Mouse (Mus musculus) adrenal gland, postnatal 36 days (tissue): Measurements from ENCODE around the gene Hist3h2a. TPM values are rescaled to one million over a fixed set of nuclear protein-coding genes. Genes with fewer than 3 reads are reported as not detected.

Experiments used
- DNase-seq, 2 experiments: peaks; one replicate each; pipeline ENCODE4 v3.0.0; 2021; ENCODE audit warnings: mixed read lengths in 1 of 2
- microRNA-seq: library from miRNA; unstranded; fragments of <30 nt; microRNA quantifications from one replicate; pipeline ENCODE4 v1.2.0, GENCODE M21; 2021
- total RNA-seq, 2 experiments: library from RNA; stranded (reverse); gene quantifications; 2 replicates each; pipeline ENCODE4 v1.2.3; 2021

Hist3h2a gene
- total RNA-seq, 2 experiments from 2014 or later = 20.0 to 21.8 TPM

- DNase-seq = no peak
Measured at GRCm38 (mm10) chr11:58991911-58992310, 37.4 kb downstream of the Hist3h2a start.

GRCm38 (mm10) chr11:58993091-58993670, 38.7 kb downstream of the Hist3h2a start:
- no peak for DNase-seq

GRCm38 (mm10) chr11:58994337-58994826, 39.9 kb downstream of the Hist3h2a start:
- DNase-seq = peak; percentile 58 to 77

GRCm38 (mm10) chr11:58995061-58995806, 40.7 kb downstream of the Hist3h2a start:
- DNase-seq = no peak

GRCm38 (mm10) chr11:58995807-58996370, 41.4 kb downstream of the Hist3h2a start:
- no peak for DNase-seq

GRCm38 (mm10) chr11:58997541-58997940, 43.1 kb downstream of the Hist3h2a start:
- no peak for DNase-seq

GRCm38 (mm10) chr11:58999158-58999557, 44.7 kb downstream of the Hist3h2a start:
- no peak for DNase-seq

- no peak for DNase-seq
Measured at GRCm38 (mm10) chr11:58999830-59000229, 45.3 kb downstream of the Hist3h2a start.

GRCm38 (mm10) chr11:59000635-59001034, 46.1 kb downstream of the Hist3h2a start:
- DNase-seq = no peak

- DNase-seq = no peak
Measured at GRCm38 (mm10) chr11:59002327-59003079, 48.0 kb downstream of the Hist3h2a start.

Small RNA genes lying within 50 kb of the gene (microRNA-seq; reads per million reads assigned to microRNA genes)
- not detected for gene Gm44313

Other genes with a start within 250 kb of the Hist3h2a start
- gene Olfr318, start 230.7 kb upstream of the Hist3h2a start, total RNA-seq = not detected
- not detected for gene Olfr317, start 215.5 kb upstream of the Hist3h2a start, total RNA-seq
- not detected for gene Olfr316, start 202.0 kb upstream of the Hist3h2a start, total RNA-seq
- not detected for gene Olfr315, start 181.5 kb upstream of the Hist3h2a start, total RNA-seq
- gene Olfr314, start 171.7 kb upstream of the Hist3h2a start, total RNA-seq = not detected
- gene Fam183b, start 152.7 kb upstream of the Hist3h2a start, total RNA-seq = 1 to 10 TPM; 1.4 to 2.4 TPM
- not detected for gene Olfr313, start 139.7 kb upstream of the Hist3h2a start, total RNA-seq
- gene Olfr312, start 125.4 kb upstream of the Hist3h2a start, total RNA-seq = not detected
- not detected for gene Olfr311, start 115.4 kb upstream of the Hist3h2a start, total RNA-seq
- gene Gm12258, start 107.5 kb upstream of the Hist3h2a start, total RNA-seq = 1 to 10 TPM; 3.3 to 3.6 TPM
- 1 to 10 TPM; 4.4 to 6.2 TPM for gene 2810021J22Rik, start 87.5 kb upstream of the Hist3h2a start, total RNA-seq
- gene Zfp39, start 50.5 kb upstream of the Hist3h2a start, total RNA-seq = 1 to 10 TPM; 3.1 to 3.2 TPM
- not detected for gene Btnl10, start 36.8 kb upstream of the Hist3h2a start, total RNA-seq
- 100 to 1,000 TPM; 173 to 181 TPM for gene Rnf187, start 15.8 kb upstream of the Hist3h2a start, total RNA-seq
- gene Hist3h2ba, start 5.8 kb upstream of the Hist3h2a start, total RNA-seq = 1 to 10 TPM; 4.5 to 5.8 TPM
- under 1 TPM; 0.10 to 0.26 TPM for gene Trim17, start within 50 bp of the Hist3h2a start, total RNA-seq
- 10 to 100 TPM; 23.7 to 25.5 TPM for gene Trim11, start 23.4 kb downstream of the Hist3h2a start, total RNA-seq
- gene Obscn, start 181.7 kb downstream of the Hist3h2a start, total RNA-seq = under 1 TPM; 0.93 to 0.95 TPM
- 10 to 100 TPM; 18.5 to 22.2 TPM for gene Iba57, start 209.1 kb downstream of the Hist3h2a start, total RNA-seq
- under 1 TPM; 0.40 TPM for gene Gjc2, start 228.5 kb downstream of the Hist3h2a start, total RNA-seq
- 10 to 100 TPM; 62.2 to 68.3 TPM for gene Guk1, start 237.5 kb downstream of the Hist3h2a start, total RNA-seq
- 10 to 100 TPM; 46.1 to 60.7 TPM for gene Mrpl55, start 247.8 kb downstream of the Hist3h2a start, total RNA-seq